Mouse (Mus musculus) cortical plate, adult 2 months (tissue): ENCODE measurements around the gene Bcap31. TPM values are rescaled to one million over a fixed set of nuclear protein-coding genes. Genes with fewer than 3 reads are reported as not detected.

Source experiments
- H3K27ac ChIP-seq: fragments of 200-500 bp; 2 replicates; pipeline ENCODE4 v1.5.1; 2012; ENCODE audit warnings: low read length, control low read depth, inconsistent platforms; ENCODE audit not compliant: insufficient read depth
- H3K4me1 ChIP-seq: fragments of 200-500 bp; 2 replicates; pipeline ENCODE4 v1.6.1; 2011; ENCODE audit warnings: low read length; ENCODE audit not compliant: control insufficient read depth, insufficient read depth
- H3K4me3 ChIP-seq: fragments of 200-500 bp; 2 replicates; pipeline ENCODE4 v1.5.1; 2011; ENCODE audit warnings: mild to moderate bottlenecking, low read length, control low read depth; ENCODE audit not compliant: insufficient read depth
- CTCF ChIP-seq: fragments of 200-500 bp; IDR thresholded peaks from 2 replicates; pipeline ENCODE4 v1.5.1; 2011; ENCODE audit warnings: mild to moderate bottlenecking, control low read depth, low read length; ENCODE audit not compliant: insufficient read depth; ENCODE audit errors: extremely low read depth
- POLR2A ChIP-seq: fragments of 200-500 bp; IDR thresholded peaks from 2 replicates; pipeline ENCODE4 v1.6.1; 2011; ENCODE audit warnings: mild to moderate bottlenecking, low read length, control low read depth; ENCODE audit not compliant: insufficient read depth; ENCODE audit errors: extremely low read depth
- polyA plus RNA-seq: library from polyadenylated mRNA; depleted of rRNA; stranded (reverse); fragments of >200 nt; gene quantifications from 2 replicates; pipeline ENCODE4 v1.2.3, GENCODE M21; 2012

The Bcap31 gene
- polyA plus RNA-seq, 1 experiment, result 88.1 TPM

DNA sequence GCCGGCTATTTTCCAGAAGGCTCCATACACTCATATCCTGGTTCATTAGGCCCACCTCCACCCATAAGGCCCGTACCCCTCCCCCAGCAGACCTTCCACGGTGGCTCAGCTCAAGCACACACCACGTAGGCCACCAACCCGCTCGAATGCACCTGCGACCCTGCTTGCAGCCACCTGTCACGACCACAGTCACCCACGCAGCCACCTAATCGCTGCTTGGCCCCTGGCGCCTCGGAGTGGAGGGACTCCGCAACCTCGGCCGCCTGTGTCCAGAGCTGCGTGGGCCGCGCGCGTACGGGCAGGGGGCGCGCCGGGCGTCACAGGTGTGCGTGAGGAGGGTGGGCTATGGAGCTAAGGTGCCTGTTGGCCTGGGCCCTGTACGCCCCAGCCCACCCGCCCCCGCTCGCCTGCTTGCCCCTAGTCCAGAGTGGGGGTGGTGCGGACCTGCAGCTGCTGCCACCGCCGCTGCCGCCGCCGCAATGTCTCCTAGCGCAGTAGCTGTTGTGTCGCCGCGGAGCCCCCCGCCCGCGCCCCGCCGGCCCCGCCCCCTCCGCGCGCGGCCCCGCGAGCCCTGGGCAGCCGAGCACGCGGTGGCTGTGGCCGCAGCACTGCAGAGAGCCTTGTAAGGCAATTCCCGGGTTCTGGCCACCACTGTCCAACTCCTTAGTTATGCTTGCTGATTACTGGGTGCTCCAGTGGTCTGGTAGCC lies 56.2 kb downstream of the Bcap31 start, which contains the start of gene Pnck:
Gene Pnck, minus strand, starts transcription at position 543 of the 709 bp plus-strand sequence.
- Histone ChIP-seq H3K4me1 (peaks cover 7% of the 10 kb centered on the region), H3K27ac (peak within 1 kb of the TSS; percentile 96), H3K4me3 (peak within 1 kb of the TSS; percentile 64)
- no peak for TF ChIP-seq CTCF
- TF ChIP-seq POLR2A, result no peak

- peak overlapping the region; percentile 64 for H3K4me3 ChIP-seq
- TF ChIP-seq POLR2A (no peak), CTCF (no peak)
- peak overlapping the region; percentile 96; the same call in 1 of the 2 replicates for H3K27ac ChIP-seq
- H3K4me1 ChIP-seq, result peaks cover 7% of the 10 kb centered on the region
Observed at GRCm38 (mm10) chrX:73658936-73659574, 56.9 kb downstream of the Bcap31 start.

DNA sequence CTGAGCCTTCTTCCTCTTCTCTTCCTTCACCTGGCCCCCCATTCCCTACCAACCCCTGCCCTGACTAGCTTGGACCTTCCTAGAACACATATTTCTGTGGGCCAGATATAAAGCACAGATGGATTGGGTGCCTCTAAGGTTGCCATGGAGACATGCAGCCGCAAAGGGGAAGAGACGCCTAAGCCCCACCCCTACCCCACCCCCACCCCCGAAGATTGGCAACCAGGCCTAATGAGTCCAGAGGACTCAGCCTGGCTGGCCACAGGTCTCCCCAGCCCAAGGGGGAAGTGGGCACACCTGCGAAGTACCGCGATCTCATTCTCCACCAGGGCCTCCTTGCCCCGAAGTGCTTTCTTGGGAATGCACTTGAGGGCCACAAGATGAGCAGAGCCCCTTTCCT lies 57.6 kb downstream of the Bcap31 start:
- Histone ChIP-seq H3K4me3 (peak overlapping the region; percentile 64; the same call in 1 of the 2 replicates), H3K27ac (peak overlapping the region; percentile 62), H3K4me1 (peaks cover 7% of the 10 kb centered on the region)
- no peak for TF ChIP-seq CTCF
- TF ChIP-seq POLR2A, result no peak

GRCm38 (mm10) chrX:73655529-73655928 lies 60.4 kb downstream of the Bcap31 start:
- TF ChIP-seq POLR2A, result no peak
- TF ChIP-seq CTCF, result peak; percentile 36
- Histone ChIP-seq H3K4me3 (no peak overlapping the region), H3K27ac (no peak overlapping the region), H3K4me1 (peaks cover 6% of the 10 kb centered on the region)

DNA sequence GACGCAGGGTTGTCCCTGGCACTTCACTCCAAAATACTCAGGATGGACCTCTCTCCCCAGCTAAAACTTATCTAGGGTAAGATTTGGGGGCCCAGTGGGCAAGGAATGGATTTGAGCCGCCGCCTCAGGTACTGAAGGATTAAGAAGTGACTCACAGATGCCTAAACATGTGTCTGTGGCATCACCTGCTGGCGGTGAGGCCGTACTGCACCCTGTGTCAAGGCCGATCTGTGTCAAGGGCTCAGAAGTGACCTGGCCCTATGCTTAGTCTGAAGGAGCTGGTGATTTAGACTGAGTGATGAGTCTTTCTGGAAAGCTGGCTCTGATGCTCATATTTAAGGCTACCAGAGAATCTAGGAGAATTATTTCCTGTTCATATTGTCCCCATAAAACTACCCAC lies 61.8 kb downstream of the Bcap31 start:
- H3K27ac ChIP-seq, result no peak overlapping the region
- H3K4me1 ChIP-seq, result peaks cover 3% of the 10 kb centered on the region; the same call in 1 of the 2 replicates
- no peak overlapping the region for H3K4me3 ChIP-seq
- peak; percentile 87 for TF ChIP-seq CTCF
- TF ChIP-seq POLR2A, result no peak

GRCm38 (mm10) chrX:73653392-73653791 lies 62.6 kb downstream of the Bcap31 start:
- TF ChIP-seq CTCF (no peak), POLR2A (no peak)
- H3K4me1 ChIP-seq, result peaks cover 3% of the 10 kb centered on the region; the same call in 1 of the 2 replicates
- no peak overlapping the region for H3K27ac ChIP-seq
- no peak overlapping the region for H3K4me3 ChIP-seq

DNA sequence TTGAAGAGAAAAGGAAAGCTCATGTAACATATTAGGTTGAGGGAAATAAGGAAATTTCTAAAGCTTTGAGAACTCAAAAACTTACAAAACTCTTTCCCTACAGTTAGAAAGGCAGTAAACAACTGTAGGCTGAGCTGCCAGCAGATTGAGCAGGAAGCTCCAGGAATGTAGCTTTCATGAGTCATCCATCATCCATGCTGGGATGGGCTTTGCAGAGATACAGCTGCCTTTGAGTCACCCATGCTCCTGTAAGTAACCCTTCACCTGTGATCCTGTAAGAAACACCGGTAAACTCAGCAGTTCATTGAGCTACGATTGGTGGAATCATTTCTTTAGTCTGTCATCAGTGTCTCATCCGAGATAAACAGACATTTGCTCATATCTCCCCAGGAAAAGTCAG lies 65.1 kb downstream of the Bcap31 start:
- no peak for TF ChIP-seq CTCF
- no peak for TF ChIP-seq POLR2A
- no peak overlapping the region for H3K4me3 ChIP-seq
- H3K27ac ChIP-seq, result no peak overlapping the region
- no peaks in the 10 kb centered on the region for H3K4me1 ChIP-seq

- TF ChIP-seq POLR2A (no peak), CTCF (no peak)
- Histone ChIP-seq H3K4me3 (no peak overlapping the region), H3K4me1 (no peaks in the 10 kb centered on the region)
Observed at GRCm38 (mm10) chrX:73645121-73645520, 70.9 kb downstream of the Bcap31 start.

GRCm38 (mm10) chrX:73639901-73640469 lies 76.0 kb downstream of the Bcap31 start:
- Histone ChIP-seq H3K4me3 (peak overlapping the region; percentile 1; the same call in 1 of the 2 replicates), H3K4me1 (no peaks in the 10 kb centered on the region; the same call in 1 of the 2 replicates), H3K27ac (no peak overlapping the region)
- TF ChIP-seq CTCF (no peak), POLR2A (no peak)

More at GRCm38 (mm10) chrX:73645121-73645520, 70.9 kb downstream of the Bcap31 start:
- no peak overlapping the region for H3K27ac ChIP-seq

DNA sequence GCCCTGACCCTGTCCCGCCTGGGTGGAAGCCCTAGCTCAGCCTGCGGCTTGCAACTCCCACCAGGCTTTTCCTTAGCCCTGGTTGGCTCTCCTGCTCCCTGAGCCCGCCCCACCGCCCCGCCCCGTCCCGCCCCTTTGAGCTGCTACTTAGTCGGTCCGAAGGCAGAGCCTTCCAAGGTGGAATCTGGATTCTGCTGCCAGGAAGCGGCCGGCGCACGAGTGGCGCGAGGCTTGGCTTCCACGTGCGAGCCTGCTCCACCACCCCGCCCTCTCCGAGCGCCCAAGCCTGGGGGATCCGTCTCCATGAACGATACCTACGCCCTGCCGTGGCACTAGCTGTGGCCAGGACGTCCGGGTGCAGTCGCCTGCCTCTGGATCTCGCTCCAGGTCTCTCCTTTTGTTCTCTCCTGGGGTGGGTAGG lies 76.7 kb downstream of the Bcap31 start, which contains the start of gene Dusp9:
Gene Dusp9, plus strand, starts transcription at position 165 of the 421 bp plus-strand sequence.
- peak within 1 kb of the TSS; percentile 1; the same call in 1 of the 2 replicates for H3K4me3 ChIP-seq
- no peaks in the 10 kb centered on the region; the same call in 1 of the 2 replicates for H3K4me1 ChIP-seq
- H3K27ac ChIP-seq, result no peak within 1 kb of the TSS
- TF ChIP-seq POLR2A (no peak), CTCF (no peak)
